Mouse (Mus musculus) neural tube, embryonic 15.5 days (tissue): Measurements from ENCODE around the gene Mta1. TPM values are rescaled to one million over a fixed set of nuclear protein-coding genes. Genes with fewer than 3 reads are reported as not detected.
A peak's percentile ranks its signal among the peaks of the same experiment; 100 is the strongest.

ENCODE experiments used
- ATAC-seq: fragments of 200-750 bp; cut with Nextera tagmentation; 2 replicates; pipeline ENCODE4 v1.8.0; 2017; ENCODE audit warnings: mild to moderate bottlenecking, moderate TSS enrichment, moderate library complexity; ENCODE audit not compliant: low FRiP score
- H3K27ac ChIP-seq: fragments of 300-500 bp; sonication (generic); replicated peaks from 2 replicates; pipeline ENCODE4 v1.5.1; 2015; ENCODE audit warnings: mild to moderate bottlenecking, inconsistent platforms
- H3K27me3 ChIP-seq: fragments of 300-500 bp; sonication (generic); replicated peaks from 2 replicates; pipeline ENCODE4 v1.6.1; 2015; ENCODE audit warnings: inconsistent platforms
- H3K36me3 ChIP-seq: fragments of 300-500 bp; sonication (generic); 2 replicates; pipeline ENCODE4 v1.6.1; 2015; ENCODE audit warnings: inconsistent platforms
- H3K4me1 ChIP-seq: fragments of 300-500 bp; sonication (generic); 2 replicates; pipeline ENCODE4 v1.6.1; 2015; ENCODE audit warnings: inconsistent platforms
- H3K4me2 ChIP-seq: fragments of 300-500 bp; sonication (generic); 2 replicates; pipeline ENCODE4 v1.6.1; 2015; ENCODE audit warnings: inconsistent platforms, mild to moderate bottlenecking, moderate library complexity
- H3K4me3 ChIP-seq: fragments of 300-500 bp; sonication (generic); replicated peaks from 2 replicates; pipeline ENCODE4 v1.5.1; 2015; ENCODE audit warnings: mild to moderate bottlenecking, inconsistent platforms
- H3K9ac ChIP-seq: fragments of 300-500 bp; sonication (generic); replicated peaks from 2 replicates; pipeline ENCODE4 v1.6.1; 2015; ENCODE audit warnings: mild to moderate bottlenecking, inconsistent platforms
- H3K9me3 ChIP-seq: fragments of 300-500 bp; sonication (generic); replicated peaks from 2 replicates; pipeline ENCODE4 v1.6.1; 2016; ENCODE audit warnings: inconsistent platforms
- WGBS: fragments of 180-500 bp; shearing (Covaris S2); methylation state at CpG from one replicate; pipeline ENCODE4 v1.1.7; 2015; ENCODE audit warnings: mixed read lengths; 5-methylcytosine and 5-hydroxymethylcytosine counted together
- polyA plus RNA-seq: library from polyadenylated mRNA; unstranded; fragments of >200 nt; fragmentation: Nextera tagmentation; extraction: Ambion mirVana; gene quantifications from 2 replicates; pipeline ENCODE4 v1.2.1, GENCODE M21; 2015

Mta1 gene
- polyA plus RNA-seq, 1 experiment from 2014 or later, result 14.3 TPM

DNA sequence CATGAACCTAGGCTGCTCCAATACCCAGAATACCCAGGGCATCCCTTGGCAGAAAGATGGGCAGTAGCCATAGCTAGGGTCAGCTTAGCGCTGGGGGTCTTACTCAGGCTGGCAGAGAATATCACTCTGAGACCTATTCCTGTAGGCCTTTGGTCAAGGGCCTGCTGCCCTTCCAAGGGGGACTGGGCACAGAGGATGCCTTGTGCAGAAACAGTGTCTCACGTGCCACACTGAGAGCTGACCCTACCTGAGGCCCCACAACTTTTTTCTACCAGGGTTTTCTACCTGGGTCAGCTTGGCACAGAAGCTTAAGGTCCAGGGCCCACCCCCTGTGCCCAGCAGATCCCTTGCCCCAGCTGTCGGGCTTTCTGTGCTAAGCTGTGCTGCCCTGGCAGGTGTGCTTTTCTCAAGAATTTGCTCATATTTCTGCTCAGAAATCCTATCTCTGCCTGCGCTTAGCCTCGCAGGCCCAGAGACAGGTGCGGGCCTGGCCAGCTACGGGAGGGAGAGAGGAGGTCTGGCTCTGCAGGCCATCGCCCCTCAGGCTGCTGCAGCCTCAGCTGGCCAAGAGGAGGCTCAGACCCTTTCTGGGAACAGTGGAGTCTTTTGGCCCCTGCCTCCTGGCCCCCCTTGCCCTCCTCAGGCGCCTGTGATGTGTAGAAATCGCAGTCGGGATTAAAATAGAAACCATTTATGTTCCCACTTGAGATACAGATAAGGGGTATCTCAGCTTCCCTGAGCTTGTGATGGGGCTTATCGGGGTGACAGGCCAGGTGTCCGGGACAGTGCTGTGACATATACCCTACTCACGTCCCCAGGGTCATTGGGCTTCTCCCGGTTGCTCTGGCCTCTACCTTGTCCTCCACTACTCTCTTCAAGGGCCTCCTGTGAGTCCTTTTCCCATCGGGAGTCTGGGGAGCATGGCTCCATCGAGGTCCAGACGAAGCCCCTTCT is 39.5 kb downstream of the Mta1 start:
- WGBS, result 85% methylated on average over 18 of the region's 18 CpGs
- Histone ChIP-seq H3K9ac (no peak overlapping the region), H3K27me3 (no peaks in the 10 kb centered on the region), H3K27ac (no peak overlapping the region), H3K4me3 (no peak overlapping the region), H3K4me2 (no peak overlapping the region), H3K9me3 (no peaks in the 10 kb centered on the region), H3K36me3 (peaks cover 58% of the 10 kb centered on the region), H3K4me1 (peaks cover 36% of the 10 kb centered on the region)
- no peak for ATAC-seq

DNA sequence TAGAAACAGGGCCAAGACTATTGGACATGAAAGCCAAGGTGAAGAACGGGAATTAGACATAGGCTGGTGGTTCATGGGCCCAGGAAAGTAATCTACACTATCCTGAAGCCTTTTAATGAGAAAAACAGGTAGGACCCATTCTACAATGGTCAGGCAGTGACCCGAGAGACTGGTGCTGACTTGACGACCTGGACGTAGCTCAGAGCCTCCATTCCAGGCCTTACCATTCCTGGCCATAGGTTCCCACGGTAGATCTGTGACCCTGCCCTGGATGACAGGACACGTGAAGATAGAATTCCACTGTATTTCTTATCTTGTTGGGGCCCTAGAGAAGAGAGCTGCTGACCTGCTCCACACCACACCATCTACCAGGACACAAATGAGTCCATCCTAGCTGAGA is 40.2 kb downstream of the Mta1 start:
- Histone ChIP-seq H3K4me2 (no peak overlapping the region), H3K4me1 (peaks cover 42% of the 10 kb centered on the region), H3K36me3 (peaks cover 50% of the 10 kb centered on the region), H3K9ac (no peak overlapping the region), H3K27ac (0 out of 2 replicates have a peak overlapping the region, but pooled peaks have one; percentile 89), H3K27me3 (no peaks in the 10 kb centered on the region), H3K4me3 (no peak overlapping the region), H3K9me3 (no peaks in the 10 kb centered on the region)
- 77% methylated on average over 6 of the region's 6 CpGs for WGBS
- ATAC-seq, result no peak

DNA sequence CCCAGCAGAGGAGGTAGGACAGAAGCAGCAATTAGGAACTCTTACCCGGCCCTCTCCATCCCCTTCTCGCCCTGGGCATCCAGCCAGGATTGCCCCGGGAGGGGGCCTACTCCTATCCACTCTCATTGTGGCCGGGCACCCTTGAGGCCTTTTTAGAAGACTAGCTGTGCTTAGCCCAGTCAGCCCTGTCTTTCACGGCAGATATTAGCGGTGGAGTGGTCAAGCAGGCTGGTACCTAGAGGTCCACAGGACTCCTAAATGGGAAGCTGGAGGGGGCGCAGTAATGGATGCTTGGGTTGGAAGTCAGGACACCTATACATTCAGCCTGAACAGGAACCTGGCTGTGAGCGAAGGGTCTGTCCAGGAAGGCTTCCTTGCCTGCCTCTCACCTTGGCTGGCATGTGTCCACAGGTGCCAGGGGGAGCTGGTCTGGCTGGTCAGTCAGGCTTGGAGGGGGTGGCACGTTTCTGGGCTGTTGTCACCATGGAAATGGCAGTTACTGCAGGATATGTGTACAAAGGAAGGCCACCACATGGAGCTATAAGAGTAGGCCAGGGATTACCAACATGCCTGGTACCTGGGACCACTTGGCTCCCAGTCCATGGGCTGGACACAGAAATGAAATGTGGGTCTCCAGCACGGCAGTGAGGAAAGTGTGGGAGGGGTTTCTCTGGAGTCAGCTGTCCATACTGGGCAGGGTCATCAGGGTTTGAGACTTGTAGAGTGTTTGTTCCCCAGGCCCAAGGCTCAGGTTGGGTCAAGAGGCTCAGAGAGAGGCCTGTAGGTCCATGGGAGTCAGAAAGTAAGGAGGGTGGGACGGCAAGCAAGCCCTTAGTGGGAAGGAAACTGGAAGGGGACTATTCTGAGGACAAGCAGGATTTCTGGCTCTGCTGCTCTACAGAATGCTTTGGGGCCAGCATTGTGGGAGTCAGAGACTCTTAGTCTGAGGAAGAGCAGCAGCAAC is 41.1 kb downstream of the Mta1 start:
- Histone ChIP-seq H3K4me1 (peaks cover 51% of the 10 kb centered on the region), H3K9ac (peak overlapping the region; percentile 59), H3K4me2 (peak overlapping the region; percentile 60), H3K27ac (peak overlapping the region; percentile 89), H3K27me3 (no peaks in the 10 kb centered on the region), H3K36me3 (peaks cover 48% of the 10 kb centered on the region), H3K4me3 (peak overlapping the region; percentile 71), H3K9me3 (no peaks in the 10 kb centered on the region)
- 26% methylated on average over 11 of the region's 11 CpGs for WGBS
- peak; percentile 7 for ATAC-seq

DNA sequence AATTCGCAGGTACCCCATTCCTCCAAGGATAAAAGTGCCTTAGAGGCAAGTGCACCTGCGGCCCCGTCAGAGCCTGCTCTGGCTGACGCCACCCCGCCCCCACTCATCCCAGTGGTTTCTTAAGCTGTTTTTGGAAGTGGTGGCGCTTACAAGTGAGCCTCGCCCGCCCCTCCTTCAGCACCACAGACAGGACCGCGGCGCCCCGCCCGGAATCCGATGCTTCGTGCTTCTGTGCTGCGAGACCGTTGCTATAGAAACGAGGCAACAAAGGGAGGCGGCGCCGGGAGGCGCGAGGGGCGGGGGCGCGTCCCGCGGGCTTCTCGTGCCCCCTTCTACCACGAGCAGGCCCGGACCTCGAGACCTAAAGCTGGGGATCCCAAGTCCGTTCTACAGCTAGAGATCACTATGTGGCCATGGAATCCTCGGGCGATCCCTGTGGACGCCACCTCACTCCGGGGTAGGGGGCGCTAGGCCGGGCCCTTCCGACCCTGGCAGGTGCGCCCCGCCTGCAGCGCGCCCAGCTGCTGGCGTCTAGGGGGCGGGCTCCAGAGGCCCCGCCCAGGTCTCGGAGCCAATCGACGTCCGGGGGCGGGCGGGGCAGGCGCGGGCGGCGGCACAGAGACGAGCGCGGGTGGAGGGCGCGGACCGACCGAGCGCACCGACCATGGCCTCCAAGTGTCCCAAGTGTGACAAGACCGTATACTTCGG is 42.0 kb downstream of the Mta1 start, which contains the start of gene Crip2:
Gene Crip2, plus strand, starts transcription at position 329 of the 708 bp plus-strand sequence.
- Histone ChIP-seq H3K4me2 (peak within 1 kb of the TSS; percentile 60), H3K27me3 (no peaks in the 10 kb centered on the region), H3K9ac (peak within 1 kb of the TSS; percentile 59), H3K9me3 (no peaks in the 10 kb centered on the region), H3K27ac (peak within 1 kb of the TSS; percentile 89), H3K4me1 (peaks cover 53% of the 10 kb centered on the region), H3K4me3 (peak within 1 kb of the TSS; percentile 71), H3K36me3 (peaks cover 48% of the 10 kb centered on the region)
- WGBS, result under 1% methylated on average over 68 of the region's 68 CpGs
- ATAC-seq, result peak; percentile 86

DNA sequence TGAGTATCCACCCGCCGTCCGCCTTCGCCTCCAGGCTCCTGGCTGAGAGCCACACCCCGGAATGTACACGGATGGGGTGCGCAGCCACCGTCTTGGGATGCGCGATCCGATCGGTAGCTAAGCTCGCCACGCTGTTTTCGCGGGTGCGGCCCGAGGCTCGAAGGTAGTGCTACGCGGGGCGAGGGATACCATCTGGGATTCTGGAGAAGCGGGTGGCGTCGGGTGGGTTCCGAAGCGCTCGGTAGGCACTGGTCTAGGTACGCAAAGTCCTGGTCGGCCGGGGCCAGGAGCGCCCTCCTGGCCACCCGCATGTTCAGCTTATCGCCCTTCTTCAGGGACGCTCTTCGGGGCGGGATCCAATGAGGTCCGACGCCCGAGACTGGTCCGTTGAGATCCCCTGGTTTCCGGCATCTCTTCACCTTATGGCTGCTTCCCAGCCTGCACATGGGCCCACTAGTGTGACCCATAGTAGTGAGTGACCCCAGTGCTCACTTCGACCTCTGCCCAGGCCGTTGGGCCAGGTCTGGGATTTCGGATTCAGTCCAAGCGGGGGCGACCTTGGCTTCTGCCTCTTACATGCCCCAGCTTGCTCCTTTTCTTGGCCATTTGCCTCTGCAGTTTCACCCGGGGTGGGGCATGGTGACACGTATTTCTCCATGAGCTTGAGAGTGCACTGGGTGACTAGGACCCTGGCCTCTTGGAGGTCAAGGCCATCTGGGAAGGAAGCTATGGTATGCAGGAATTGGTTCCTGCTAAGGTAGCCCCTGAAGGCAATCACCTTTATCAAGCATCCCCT is 42.7 kb downstream of the Mta1 start:
- H3K4me1 ChIP-seq, result peaks cover 53% of the 10 kb centered on the region
- peak; percentile 18 for ATAC-seq

DNA sequence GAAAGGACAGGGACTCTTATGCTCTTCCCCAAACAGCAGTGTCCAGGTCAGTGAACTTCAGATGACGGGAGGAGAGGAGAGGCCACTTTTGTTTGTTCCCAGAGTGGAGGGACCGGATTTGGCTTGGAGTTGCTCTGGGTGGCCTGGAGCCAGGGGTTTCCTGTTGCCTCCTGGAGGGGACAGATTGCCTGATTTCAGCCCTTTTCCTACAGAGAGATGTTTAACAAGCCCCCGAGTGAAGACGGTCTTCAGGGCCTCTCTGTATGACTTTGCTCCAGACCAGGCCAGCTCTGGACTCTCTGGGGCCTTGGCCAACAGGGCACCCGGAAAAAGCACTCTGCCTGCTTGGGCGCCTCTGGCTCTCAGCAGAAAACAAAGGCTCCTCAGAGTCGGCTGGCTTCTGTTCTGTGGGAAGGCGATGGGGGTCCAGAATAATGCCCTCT is 43.5 kb downstream of the Mta1 start:
- no peaks in the 10 kb centered on the region for H3K9me3 ChIP-seq
- 0 out of 2 replicates have a peak, but pooled peaks cover 4% of the 10 kb centered on the region for H3K27me3 ChIP-seq
- ATAC-seq, result no peak
- peak overlapping the region; percentile 71 for H3K4me3 ChIP-seq
- peak overlapping the region; percentile 89 for H3K27ac ChIP-seq
- peak overlapping the region; percentile 59 for H3K9ac ChIP-seq
- H3K4me1 ChIP-seq, result peaks cover 58% of the 10 kb centered on the region
- 25% methylated on average over 8 of the region's 8 CpGs for WGBS
- peaks cover 38% of the 10 kb centered on the region for H3K36me3 ChIP-seq
- peak overlapping the region; percentile 60 for H3K4me2 ChIP-seq

More for the DNA sequence above, 42.7 kb downstream of the Mta1 start:
- Histone ChIP-seq H3K4me2 (peak overlapping the region; percentile 60), H3K9me3 (no peaks in the 10 kb centered on the region), H3K4me3 (peak overlapping the region; percentile 71), H3K36me3 (peaks cover 46% of the 10 kb centered on the region), H3K27me3 (no peaks in the 10 kb centered on the region), H3K27ac (peak overlapping the region; percentile 89), H3K9ac (peak overlapping the region; percentile 59)
- 2% methylated on average over 49 of the region's 49 CpGs for WGBS

DNA sequence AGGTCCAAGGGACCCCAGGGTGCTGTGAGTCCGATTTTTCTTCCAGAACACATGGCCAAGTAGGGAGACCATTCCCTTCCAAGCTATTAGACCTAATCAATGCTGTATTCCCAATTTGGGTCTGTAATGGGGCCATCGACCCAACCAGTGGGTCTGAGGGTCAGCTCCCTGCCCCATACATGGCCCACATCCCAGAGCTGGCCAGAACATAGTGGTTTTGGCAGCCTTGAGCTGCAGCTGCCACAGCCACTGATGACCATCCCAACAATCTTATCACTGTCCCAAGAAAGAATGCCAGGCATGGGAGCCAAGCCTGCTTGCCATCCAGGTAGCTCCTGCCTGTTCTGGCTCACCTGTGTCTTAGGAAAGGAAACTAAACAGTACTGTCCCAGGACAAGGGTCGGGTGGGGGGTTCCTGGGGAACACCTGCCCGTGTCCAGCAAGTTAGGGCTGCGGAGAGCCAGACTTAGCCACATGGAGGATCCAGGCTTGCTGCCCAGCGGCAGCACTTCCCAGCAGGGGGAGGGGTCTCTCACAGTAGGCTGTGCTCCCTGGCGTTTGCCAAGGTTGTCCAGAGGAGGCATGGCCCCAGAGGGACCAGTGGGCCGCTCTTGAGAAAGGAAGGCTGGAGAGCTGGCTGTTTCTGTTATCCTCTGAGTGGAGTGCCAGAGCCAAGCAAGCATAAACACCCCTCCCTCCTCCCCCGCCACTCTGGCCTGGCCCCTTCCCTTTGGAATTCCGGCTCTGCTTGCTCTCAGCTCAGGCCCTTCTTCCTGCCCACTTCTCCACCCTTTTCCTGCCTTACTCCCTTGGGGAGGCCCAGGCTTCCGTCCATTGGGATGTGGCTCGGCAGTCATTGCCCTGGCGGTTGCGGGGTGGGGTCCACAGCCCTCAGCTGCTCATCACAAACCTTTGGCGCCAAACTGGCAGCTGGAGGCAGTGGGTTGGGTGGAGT is 44.2 kb downstream of the Mta1 start:
- Histone ChIP-seq H3K4me3 (peak overlapping the region; percentile 71), H3K27ac (peak overlapping the region; percentile 89), H3K9me3 (no peaks in the 10 kb centered on the region), H3K36me3 (peaks cover 31% of the 10 kb centered on the region), H3K27me3 (0 out of 2 replicates have a peak, but pooled peaks cover 4% of the 10 kb centered on the region), H3K4me2 (peak overlapping the region; percentile 60), H3K4me1 (peaks cover 63% of the 10 kb centered on the region), H3K9ac (peak overlapping the region; percentile 59)
- ATAC-seq, result no peak
- 18% methylated on average over 15 of the region's 15 CpGs for WGBS

DNA sequence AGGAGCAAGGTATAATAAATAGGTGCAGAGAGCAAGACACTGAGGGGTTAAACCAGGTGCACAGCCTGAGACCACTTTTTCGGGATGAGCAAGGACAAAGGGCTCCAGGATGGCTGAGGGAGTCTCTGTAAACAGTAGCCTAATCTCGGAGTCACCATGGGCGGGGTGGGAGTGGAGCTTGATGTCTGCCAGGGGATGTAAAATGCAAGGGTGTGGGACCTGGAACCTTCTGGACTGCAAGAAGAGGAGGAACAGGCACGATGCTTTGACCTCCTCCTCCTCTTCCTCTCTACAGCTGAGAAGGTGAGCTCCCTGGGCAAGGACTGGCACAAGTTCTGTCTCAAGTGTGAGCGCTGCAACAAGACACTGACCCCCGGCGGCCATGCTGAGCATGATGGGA is 45.1 kb downstream of the Mta1 start:
- Histone ChIP-seq H3K9ac (peak overlapping the region; percentile 59), H3K9me3 (no peaks in the 10 kb centered on the region), H3K27me3 (0 out of 2 replicates have a peak, but pooled peaks cover 4% of the 10 kb centered on the region), H3K4me1 (peaks cover 70% of the 10 kb centered on the region), H3K4me2 (peak overlapping the region; percentile 60), H3K36me3 (peaks cover 27% of the 10 kb centered on the region), H3K4me3 (peak overlapping the region; percentile 71), H3K27ac (peak overlapping the region; percentile 89; the same call in 1 of the 2 replicates)
- WGBS, result 70% methylated on average over 7 of the region's 7 CpGs
- no peak for ATAC-seq

DNA sequence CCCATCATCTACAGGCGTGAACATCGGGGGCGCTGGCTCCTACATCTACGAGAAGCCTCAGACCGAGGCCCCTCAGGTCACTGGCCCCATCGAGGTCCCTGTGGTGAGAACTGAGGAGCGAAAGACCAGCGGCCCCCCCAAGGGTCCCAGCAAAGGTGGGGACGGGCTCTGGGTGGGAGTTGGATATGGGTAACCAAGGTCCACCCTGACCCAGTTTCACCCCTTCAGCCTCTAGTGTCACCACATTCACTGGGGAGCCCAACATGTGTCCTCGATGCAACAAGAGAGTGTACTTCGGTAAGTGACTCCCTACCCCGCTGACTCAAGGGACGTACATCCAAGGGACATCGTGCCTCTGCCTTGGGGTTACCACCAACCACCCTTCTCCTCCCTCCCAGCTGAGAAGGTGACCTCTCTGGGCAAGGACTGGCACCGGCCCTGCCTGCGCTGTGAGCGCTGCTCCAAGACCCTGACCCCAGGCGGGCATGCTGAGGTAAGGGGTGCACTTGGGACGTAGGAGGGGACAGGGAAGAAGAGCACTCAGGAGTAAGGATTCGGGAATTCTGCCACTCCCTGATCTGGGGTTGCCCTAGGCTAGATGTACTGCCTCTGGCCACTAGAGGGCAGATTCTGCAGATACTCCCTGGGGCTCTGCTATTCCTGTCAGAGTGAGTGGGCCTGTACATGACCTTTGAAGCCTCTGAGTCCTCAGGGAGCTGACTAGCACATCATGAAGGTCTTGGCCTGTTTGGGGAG is 46.1 kb downstream of the Mta1 start:
- H3K4me1 ChIP-seq, result peaks cover 68% of the 10 kb centered on the region
- H3K4me2 ChIP-seq, result no peak overlapping the region; the same call in 1 of the 2 replicates
- H3K27ac ChIP-seq, result no peak overlapping the region
- H3K4me3 ChIP-seq, result no peak overlapping the region
- peaks cover 21% of the 10 kb centered on the region for H3K36me3 ChIP-seq
- H3K9ac ChIP-seq, result no peak overlapping the region
- peaks cover 4% of the 10 kb centered on the region; the same call in 1 of the 2 replicates for H3K27me3 ChIP-seq
- 79% methylated on average over 20 of the region's 20 CpGs for WGBS
- no peak for ATAC-seq
- no peaks in the 10 kb centered on the region for H3K9me3 ChIP-seq
